Mouse (Mus musculus) forebrain, embryonic 11.5 days (tissue): ENCODE measurements at regions not wholly inside any gene's neighbourhood (a gene's known extent, or its start where the extent isn't known, plus 50 kb on each side); places are given as distances from the start of the nearest gene placed in this dataset.
A peak's percentile ranks its signal among the peaks of the same experiment; 100 is the strongest.

Experiments used
- ATAC-seq: fragments of 200-750 bp; cut with Nextera tagmentation; replicated peaks from 2 replicates; pipeline ENCODE4 v1.8.0; 2017; ENCODE audit warnings: moderate TSS enrichment; ENCODE audit not compliant: low FRiP score
- DNase-seq: peaks from one replicate; pipeline ENCODE4 v3.0.0-alpha.2; 2017; ENCODE audit warnings: low spot score
- H3K27ac ChIP-seq: fragments of 300-500 bp; sonication (generic); 2 replicates; pipeline ENCODE4 v1.5.1; 2014; ENCODE audit warnings: low read depth, low read length
- H3K27me3 ChIP-seq: fragments of 300-500 bp; sonication (generic); 2 replicates; pipeline ENCODE4 v1.6.1; 2014; ENCODE audit warnings: mild to moderate bottlenecking, low read length, mixed read lengths; ENCODE audit not compliant: control insufficient read depth, insufficient read depth
- H3K36me3 ChIP-seq: fragments of 300-500 bp; sonication (generic); 2 replicates; pipeline ENCODE4 v1.6.1; 2014; ENCODE audit warnings: mild to moderate bottlenecking, low read length, moderate library complexity, mixed read lengths; ENCODE audit not compliant: control insufficient read depth, insufficient read depth
- H3K4me1 ChIP-seq: fragments of 300-500 bp; sonication (generic); replicated peaks from 2 replicates; pipeline ENCODE4 v1.6.1; 2014; ENCODE audit warnings: low read length, mixed read lengths; ENCODE audit not compliant: control insufficient read depth, insufficient read depth
- H3K4me2 ChIP-seq: fragments of 300-500 bp; sonication (generic); 2 replicates; pipeline ENCODE4 v1.6.1; 2014; ENCODE audit warnings: low read depth, mild to moderate bottlenecking, low read length, moderate library complexity, mixed read lengths; ENCODE audit not compliant: severe bottlenecking
- H3K4me3 ChIP-seq: fragments of 300-500 bp; sonication (generic); 2 replicates; pipeline ENCODE4 v1.5.1; 2014; ENCODE audit warnings: low read depth, low read length
- H3K9ac ChIP-seq: fragments of 300-500 bp; sonication (generic); 2 replicates; pipeline ENCODE4 v1.6.1; 2014; ENCODE audit warnings: low read length
- H3K9me3 ChIP-seq: fragments of 300-500 bp; sonication (generic); 2 replicates; pipeline ENCODE4 v1.6.1; 2016; ENCODE audit warnings: low read length, mixed read lengths; ENCODE audit not compliant: control insufficient read depth
- WGBS: fragments of 180-500 bp; shearing (Covaris S2); extraction: QIAGEN DNeasy Blood & Tissue Kit; methylation state at CpG from one replicate; pipeline ENCODE4 v1.1.7; 2014; 5-methylcytosine and 5-hydroxymethylcytosine counted together

DNA sequence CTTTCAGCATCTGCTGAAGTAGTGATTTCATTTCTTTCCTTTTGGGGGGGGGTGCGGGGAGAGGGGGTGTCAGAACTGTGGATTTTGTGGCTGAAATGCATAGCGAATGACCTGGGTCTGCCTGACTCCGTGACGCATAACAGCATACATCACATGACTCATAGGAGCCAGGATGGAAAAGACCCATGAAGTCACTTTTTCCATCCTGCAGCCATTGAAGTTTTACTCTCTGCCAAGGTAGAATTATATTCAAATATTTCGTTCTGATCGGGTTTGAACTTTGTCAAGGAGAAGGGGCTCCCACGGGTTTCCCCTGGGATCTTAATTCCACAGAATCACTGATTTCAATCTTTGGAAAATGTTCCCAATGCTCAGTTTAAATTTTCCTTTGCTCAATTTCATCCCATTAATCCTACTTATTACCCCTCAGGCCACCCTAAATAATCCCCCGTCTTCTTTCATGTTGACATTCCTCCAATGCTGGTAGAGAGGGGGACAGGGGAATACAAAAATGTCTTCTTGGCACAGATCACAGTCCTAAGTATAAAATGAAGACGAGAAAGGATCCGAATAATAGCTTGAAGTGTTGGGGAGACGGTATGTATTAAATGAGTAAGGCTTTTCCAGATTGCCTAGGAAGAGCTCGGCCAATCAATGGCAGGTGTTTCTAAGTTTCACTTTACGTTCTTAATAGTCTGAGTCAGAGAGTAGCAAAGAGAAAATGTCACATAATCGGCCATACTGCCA, 212.0 kb downstream of the Tgfb2 start:
- no peaks in the 10 kb centered on the region for H3K27me3 ChIP-seq
- no peaks in the 10 kb centered on the region for H3K9me3 ChIP-seq
- no peak overlapping the region for H3K27ac ChIP-seq
- H3K9ac ChIP-seq: no peak overlapping the region
- ATAC-seq: no peak
- no peak for DNase-seq
- H3K4me3 ChIP-seq: no peak overlapping the region
- no peaks in the 10 kb centered on the region for H3K36me3 ChIP-seq
- 88% methylated on average over 14 of the region's 14 CpGs for WGBS
- H3K4me2 ChIP-seq: no peak overlapping the region
- no peaks in the 10 kb centered on the region for H3K4me1 ChIP-seq

DNA sequence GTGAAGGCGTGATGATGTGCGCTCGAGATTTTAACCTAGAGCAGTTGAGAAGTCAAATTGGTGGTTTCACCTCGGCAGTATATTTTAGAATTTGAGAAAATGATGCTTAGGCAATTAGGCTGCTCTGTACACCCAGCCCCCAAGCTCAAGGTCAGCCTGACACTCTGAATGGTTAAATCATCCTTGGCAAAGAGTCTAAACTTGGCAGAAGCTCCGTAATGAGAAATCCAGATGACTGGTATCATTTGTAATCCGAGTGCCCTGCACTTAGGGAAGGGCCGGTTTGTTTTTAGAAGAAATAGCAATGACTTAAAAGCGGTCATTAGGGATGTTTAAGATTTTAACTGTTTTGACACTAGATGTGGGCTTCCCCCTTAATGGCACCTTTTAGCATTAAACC, 223.6 kb downstream of the Tgfb2 start:
- Histone ChIP-seq H3K27me3 (no peaks in the 10 kb centered on the region), H3K4me3 (no peak overlapping the region), H3K4me1 (no peaks in the 10 kb centered on the region), H3K9ac (no peak overlapping the region), H3K36me3 (no peaks in the 10 kb centered on the region), H3K9me3 (no peaks in the 10 kb centered on the region), H3K4me2 (no peak overlapping the region), H3K27ac (no peak overlapping the region)
- ATAC-seq (no peak), DNase-seq (no peak)
- 85% methylated on average over 8 of the region's 8 CpGs for WGBS

DNA sequence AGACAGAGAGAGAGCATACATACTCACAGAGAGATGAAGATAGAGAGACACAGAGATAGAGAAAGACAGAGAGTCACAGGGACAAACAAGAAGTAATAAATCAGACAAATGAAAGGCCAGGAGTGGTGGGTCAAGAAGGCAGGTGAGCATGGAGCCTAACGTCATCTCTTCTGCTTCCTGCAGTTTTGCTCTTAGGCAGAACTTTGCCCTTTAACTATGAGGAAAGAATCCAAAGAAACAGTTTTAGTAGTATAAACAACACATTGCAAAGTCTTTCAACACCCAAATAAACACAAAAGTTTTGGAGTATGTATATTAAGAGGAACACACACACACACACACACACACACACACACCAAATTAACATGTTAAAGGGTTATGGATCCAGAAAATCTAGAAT, 225.8 kb downstream of the Tgfb2 start:
- H3K4me1 ChIP-seq: no peaks in the 10 kb centered on the region
- H3K4me2 ChIP-seq: no peak overlapping the region
- H3K4me3 ChIP-seq: no peak overlapping the region
- no peaks in the 10 kb centered on the region for H3K36me3 ChIP-seq
- H3K27me3 ChIP-seq: no peaks in the 10 kb centered on the region
- no peak overlapping the region for H3K27ac ChIP-seq
- ATAC-seq: no peak
- no peak for DNase-seq
- WGBS: 80% methylated on average over 1 of the region's 1 CpGs
- no peaks in the 10 kb centered on the region for H3K9me3 ChIP-seq
- no peak overlapping the region for H3K9ac ChIP-seq

DNA sequence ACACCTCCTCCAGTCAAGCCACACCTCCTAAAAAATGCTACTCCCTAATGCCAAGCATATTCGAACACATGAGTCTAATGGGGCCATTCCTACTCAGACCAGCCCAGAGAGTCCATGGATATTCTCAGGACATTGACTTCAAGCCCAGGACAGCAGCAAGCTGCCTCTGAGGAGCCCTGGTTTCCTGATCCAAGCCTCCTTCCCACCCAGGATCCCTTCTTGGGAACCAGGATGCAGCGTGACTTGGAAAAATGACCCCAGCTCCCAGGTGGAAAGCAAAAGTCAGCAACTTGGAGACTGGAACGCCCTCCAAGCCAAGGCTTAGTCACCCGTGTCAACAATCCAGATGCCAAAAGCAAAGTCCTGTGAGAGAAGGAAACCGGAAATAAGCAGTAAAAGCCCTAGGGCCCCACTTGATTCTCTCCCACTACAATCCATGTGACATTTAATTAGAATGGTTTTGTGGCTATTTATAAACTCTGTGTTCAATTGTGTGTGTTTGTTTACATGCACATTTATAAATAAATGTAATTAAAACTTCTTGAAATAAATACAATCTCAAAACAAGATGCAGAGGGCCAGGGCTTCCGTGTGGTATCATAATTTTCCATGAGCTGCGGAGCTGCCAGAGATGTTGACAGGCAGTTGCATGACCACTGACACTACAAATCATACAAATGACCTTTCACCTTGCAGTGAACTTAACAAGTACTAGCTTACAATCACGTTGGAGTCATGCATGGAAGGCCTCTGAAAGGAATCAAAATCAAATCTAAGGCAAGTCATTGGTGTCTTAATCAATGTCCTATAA, 227.2 kb downstream of the Tgfb2 start:
- no peaks in the 10 kb centered on the region for H3K9me3 ChIP-seq
- WGBS: 86% methylated on average over 8 of the region's 8 CpGs
- H3K27me3 ChIP-seq: no peaks in the 10 kb centered on the region
- DNase-seq (no peak), ATAC-seq (no peak)
- no peak overlapping the region for H3K9ac ChIP-seq
- no peak overlapping the region for H3K4me3 ChIP-seq
- no peaks in the 10 kb centered on the region for H3K36me3 ChIP-seq
- no peak overlapping the region for H3K27ac ChIP-seq
- no peak overlapping the region for H3K4me2 ChIP-seq
- H3K4me1 ChIP-seq: 0 out of 2 replicates have a peak, but pooled peaks cover 2% of the 10 kb centered on the region

- 29% methylated on average over 2 of the region's 2 CpGs for WGBS
- DNase-seq (no peak), ATAC-seq (peak; percentile 60)
- no peaks in the 10 kb centered on the region for H3K36me3 ChIP-seq
- no peak overlapping the region for H3K27ac ChIP-seq
- no peaks in the 10 kb centered on the region for H3K27me3 ChIP-seq
- H3K9me3 ChIP-seq: no peaks in the 10 kb centered on the region
- H3K4me3 ChIP-seq: no peak overlapping the region
- H3K4me1 ChIP-seq: 0 out of 2 replicates have a peak, but pooled peaks cover 2% of the 10 kb centered on the region
- H3K4me2 ChIP-seq: no peak overlapping the region
- H3K9ac ChIP-seq: no peak overlapping the region
Observed at GRCm38 (mm10) chr1:186474844-186475243, 230.9 kb downstream of the Tgfb2 start.

DNA sequence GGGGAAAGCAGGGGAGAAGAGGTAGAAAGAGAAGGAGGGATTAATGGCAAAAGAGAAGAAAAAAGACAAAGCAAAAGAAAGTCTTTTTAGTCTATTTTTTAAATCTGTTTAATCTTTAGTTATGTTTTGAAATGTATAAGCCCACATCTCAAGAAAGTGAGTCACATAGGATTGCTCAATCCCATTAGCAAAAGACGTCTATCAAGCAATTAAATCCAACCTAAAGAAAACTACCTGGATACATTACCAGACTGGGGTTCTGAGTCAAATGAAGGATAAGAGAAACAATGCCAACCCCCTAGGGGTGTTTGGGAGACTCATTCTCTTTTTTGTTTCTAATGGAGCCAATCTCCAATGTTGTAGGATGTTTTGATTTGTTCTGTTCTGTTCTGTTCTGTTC, 231.4 kb downstream of the Tgfb2 start:
- WGBS: 29% methylated on average over 1 of the region's 1 CpGs
- no peak overlapping the region for H3K4me2 ChIP-seq
- no peaks in the 10 kb centered on the region for H3K36me3 ChIP-seq
- H3K9me3 ChIP-seq: no peaks in the 10 kb centered on the region
- no peak overlapping the region for H3K9ac ChIP-seq
- DNase-seq (no peak), ATAC-seq (0 out of 2 replicates have a peak, but pooled peaks have one; percentile 12)
- no peaks in the 10 kb centered on the region for H3K27me3 ChIP-seq
- H3K4me3 ChIP-seq: no peak overlapping the region
- H3K27ac ChIP-seq: no peak overlapping the region
- 0 out of 2 replicates have a peak, but pooled peaks cover 2% of the 10 kb centered on the region for H3K4me1 ChIP-seq

GRCm38 (mm10) chr1:186472955-186473354, 232.8 kb downstream of the Tgfb2 start:
- no peak overlapping the region for H3K27ac ChIP-seq
- no peaks in the 10 kb centered on the region for H3K27me3 ChIP-seq
- H3K36me3 ChIP-seq: no peaks in the 10 kb centered on the region
- no peak overlapping the region for H3K4me3 ChIP-seq
- DNase-seq (no peak), ATAC-seq (no peak)
- H3K4me1 ChIP-seq: 0 out of 2 replicates have a peak, but pooled peaks cover 2% of the 10 kb centered on the region
- H3K9ac ChIP-seq: no peak overlapping the region
- no peaks in the 10 kb centered on the region for H3K9me3 ChIP-seq
- WGBS: 91% methylated on average over 10 of the region's 10 CpGs
- no peak overlapping the region for H3K4me2 ChIP-seq

DNA sequence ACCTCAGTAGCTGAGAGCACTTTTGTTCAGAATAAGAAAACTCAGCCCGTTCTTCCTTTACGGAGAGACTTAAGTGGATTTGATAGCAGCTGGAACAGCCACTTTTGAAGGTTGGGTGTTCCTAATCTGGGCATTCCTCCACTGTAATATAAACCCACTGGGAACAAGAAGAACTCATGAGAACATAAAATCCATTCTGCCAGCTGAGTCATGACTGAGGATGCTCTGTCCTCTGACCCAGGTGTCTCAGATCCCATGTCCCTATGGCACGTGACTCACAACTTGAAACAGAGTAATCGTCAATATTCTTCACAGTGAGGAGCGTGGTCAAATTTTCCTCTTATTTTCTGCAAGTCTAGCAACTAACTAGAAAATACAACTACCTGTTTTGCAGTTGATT, 240.3 kb downstream of the Tgfb2 start:
- Histone ChIP-seq H3K36me3 (no peaks in the 10 kb centered on the region), H3K27me3 (no peaks in the 10 kb centered on the region), H3K4me2 (no peak overlapping the region), H3K4me1 (no peaks in the 10 kb centered on the region), H3K9ac (no peak overlapping the region), H3K27ac (no peak overlapping the region), H3K9me3 (no peaks in the 10 kb centered on the region), H3K4me3 (no peak overlapping the region)
- WGBS: 92% methylated on average over 5 of the region's 5 CpGs
- ATAC-seq (no peak), DNase-seq (no peak)
